Mouse (Mus musculus) liver, embryonic 14.5 days (tissue): Measurements from ENCODE around the gene Xdh. TPM values are rescaled to one million over a fixed set of nuclear protein-coding genes. Genes with fewer than 3 reads are reported as not detected.

ENCODE experiments used
- ATAC-seq: fragments of 200-750 bp; cut with Nextera tagmentation; 2 replicates; pipeline ENCODE4 v1.8.0; 2017; ENCODE audit warnings: moderate number of reproducible peaks, mild to moderate bottlenecking, moderate library complexity; ENCODE audit not compliant: insufficient read depth
- DNase-seq, 3 experiments: peaks; one replicate each; pipeline ENCODE4 v3.0.0-alpha.2; 2012 to 2013; ENCODE audit warnings: low read depth in 3 of 3, low spot score in 3 of 3
- H3K27ac ChIP-seq: fragments of 300-500 bp; sonication (generic); 2 replicates; pipeline ENCODE4 v1.5.1; 2014; ENCODE audit warnings: moderate library complexity, mild to moderate bottlenecking, control low read depth, inconsistent platforms
- H3K27me3 ChIP-seq: fragments of 300-500 bp; sonication (generic); 2 replicates; pipeline ENCODE4 v1.6.1; 2014; ENCODE audit warnings: mild to moderate bottlenecking, low read length, moderate library complexity; ENCODE audit not compliant: control insufficient read depth, insufficient read depth
- H3K36me3 ChIP-seq: fragments of 300-500 bp; sonication (generic); replicated peaks from 2 replicates; pipeline ENCODE4 v1.6.1; 2014; ENCODE audit warnings: low read depth; ENCODE audit not compliant: control insufficient read depth, insufficient read depth
- H3K4me1 ChIP-seq, 2 experiments: fragments of 200-500 bp in 1 of 2; fragments of 300-500 bp in 1 of 2; sonication (generic) in 1 of 2; replicated peaks; 2 replicates each; pipeline ENCODE4 v1.6.1; 2012 to 2014; ENCODE audit warnings: antibody characterized with exemption in 1 of 2, inconsistent platforms in 1 of 2, low read length in 1 of 2; ENCODE audit not compliant: control insufficient read depth in 2 of 2, insufficient read depth in 2 of 2
- H3K4me2 ChIP-seq: fragments of 300-500 bp; sonication (generic); 2 replicates; pipeline ENCODE4 v1.6.1; 2014; ENCODE audit warnings: low read depth, mild to moderate bottlenecking, control low read depth, moderate library complexity
- H3K4me3 ChIP-seq, 2 experiments: fragments of 200-500 bp in 1 of 2; fragments of 300-500 bp in 1 of 2; sonication (generic) in 1 of 2; 2 replicates each; pipeline ENCODE4 v1.5.1; 2012 to 2014; ENCODE audit warnings: low read depth in 2 of 2, low read length in 2 of 2, mild to moderate bottlenecking in 2 of 2, control low read depth in 1 of 2, inconsistent platforms in 1 of 2, moderate library complexity in 1 of 2; ENCODE audit not compliant: insufficient read depth in 1 of 2
- H3K9ac ChIP-seq: fragments of 300-500 bp; sonication (generic); replicated peaks from 2 replicates; pipeline ENCODE4 v1.6.1; 2014; ENCODE audit warnings: mild to moderate bottlenecking, control low read depth, moderate library complexity
- H3K9me3 ChIP-seq: fragments of 300-500 bp; sonication (generic); 2 replicates; pipeline ENCODE4 v1.6.1; 2016; ENCODE audit warnings: low read length, mixed read lengths; ENCODE audit not compliant: control insufficient read depth
- CTCF ChIP-seq: IDR thresholded peaks from 2 replicates; pipeline ENCODE4 v1.5.1; 2016; ENCODE audit warnings: antibody characterized with exemption, low read depth, control low read depth
- EP300 ChIP-seq: IDR thresholded peaks from 2 replicates; pipeline ENCODE4 v1.6.1; 2016; ENCODE audit warnings: antibody characterized with exemption, low read depth
- WGBS: fragments of 180-500 bp; shearing (Covaris S2); extraction: QIAGEN DNeasy Blood & Tissue Kit; methylation state at CpG from one replicate; pipeline ENCODE4 v1.1.7; 2014; ENCODE audit not compliant: insufficient replicate concordance; 5-methylcytosine and 5-hydroxymethylcytosine counted together
- polyA plus RNA-seq, 2 experiments: library from polyadenylated mRNA; depleted of rRNA in 1 of 2; stranded (reverse) in 1 of 2; unstranded in 1 of 2; fragments of >200 nt; fragmentation: Nextera tagmentation in 1 of 2; extraction: Ambion mirVana in 1 of 2; gene quantifications; 2 replicates each; pipeline versions ENCODE4 v1.2.1 to v1.2.3; 2012 to 2014

Xdh gene
- polyA plus RNA-seq, 2 experiments = 0.85 to 1.3 TPM

DNA sequence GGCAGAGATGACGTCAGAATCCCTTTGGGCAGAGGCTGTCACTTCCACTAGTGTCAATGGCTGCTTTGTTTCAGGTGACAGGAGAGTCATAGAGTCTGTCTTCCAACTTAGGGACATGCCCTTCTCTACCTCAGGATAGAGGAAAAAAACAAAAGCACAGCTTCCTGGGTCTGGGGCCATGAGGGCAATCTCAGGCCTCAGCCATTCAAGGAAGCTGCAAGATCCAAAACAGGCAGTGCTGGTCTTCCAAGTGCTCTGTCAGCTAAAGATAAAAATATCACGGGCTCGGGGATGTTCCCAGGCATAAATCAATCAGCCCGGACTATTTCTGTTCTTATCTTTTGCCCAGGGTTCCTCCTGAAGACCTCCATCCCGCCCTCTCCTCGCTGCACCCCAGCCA is 68.7 kb downstream of the Xdh start:
- Histone ChIP-seq H3K4me2 (no peak overlapping the region), H3K9ac (no peak overlapping the region), H3K9me3 (no peaks in the 10 kb centered on the region), H3K4me3 (no peak overlapping the region), H3K27ac (no peak overlapping the region), H3K27me3 (no peaks in the 10 kb centered on the region), H3K36me3 (no peaks in the 10 kb centered on the region), H3K4me1 (no peaks in the 10 kb centered on the region)
- DNase-seq = no peak
- ATAC-seq = 0 out of 2 replicates have a peak, but pooled peaks have one; percentile 6
- 11% methylated on average over 6 of the region's 6 CpGs for WGBS
- TF ChIP-seq EP300 (no peak), CTCF (no peak)

DNA sequence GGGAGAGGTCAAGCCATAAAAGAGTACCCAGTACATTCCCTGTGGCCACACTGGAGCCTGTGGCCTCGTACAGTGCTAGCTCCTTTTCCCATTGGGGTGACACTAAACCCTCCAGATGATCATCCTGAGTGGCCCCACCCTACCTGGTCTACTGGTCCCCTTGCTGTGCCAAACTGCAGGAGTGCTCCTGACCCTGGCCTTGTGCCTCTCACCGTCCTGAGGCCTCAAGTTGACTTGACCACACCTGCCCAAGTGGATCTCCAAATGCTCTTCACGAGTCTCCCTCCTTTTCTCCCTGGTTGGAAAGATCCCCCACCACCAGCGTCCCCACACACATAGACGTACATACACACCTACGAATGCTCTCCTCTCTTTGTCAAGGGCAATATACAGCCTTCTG is 69.7 kb downstream of the Xdh start:
- Histone ChIP-seq H3K4me1 (no peaks in the 10 kb centered on the region), H3K9ac (no peak overlapping the region), H3K4me3 (no peak overlapping the region), H3K27ac (no peak overlapping the region), H3K9me3 (no peaks in the 10 kb centered on the region), H3K27me3 (no peaks in the 10 kb centered on the region), H3K4me2 (no peak overlapping the region), H3K36me3 (no peaks in the 10 kb centered on the region)
- no peak for TF ChIP-seq CTCF
- no peak for ATAC-seq
- DNase-seq = no peak
- WGBS = 43% methylated on average over 6 of the region's 6 CpGs

DNA sequence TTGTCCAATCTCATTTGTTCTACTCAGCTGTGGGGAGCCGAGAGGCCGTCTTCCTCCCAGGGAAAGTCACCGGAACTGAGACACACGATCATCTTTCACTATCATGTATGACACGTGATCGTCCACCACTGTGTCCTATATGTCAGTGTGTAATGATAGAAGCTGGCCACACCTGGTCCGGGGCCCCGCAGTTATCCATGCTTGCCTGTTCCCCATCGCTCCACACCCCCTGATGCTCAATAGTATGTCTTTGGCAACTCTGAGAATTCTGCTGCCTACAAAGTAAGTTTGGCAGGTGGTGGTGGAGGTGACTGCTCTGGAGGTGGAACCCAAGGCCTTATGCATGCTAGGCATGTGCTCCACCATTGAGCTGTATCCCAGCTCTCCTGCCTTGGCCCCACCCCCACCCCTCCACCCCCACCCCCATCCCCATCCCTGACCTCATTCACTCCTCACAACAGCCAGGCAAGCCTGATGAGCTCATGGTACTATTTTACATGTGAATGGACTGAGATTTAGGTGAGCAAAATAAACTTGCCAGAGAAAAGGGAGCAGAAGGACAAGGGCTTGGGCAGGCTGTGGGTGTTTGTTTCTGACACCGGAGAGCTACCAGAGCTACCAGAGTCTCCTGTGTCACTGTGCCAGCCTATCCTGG is 70.6 kb downstream of the Xdh start:
- no peaks in the 10 kb centered on the region for H3K36me3 ChIP-seq
- no peak for ATAC-seq
- no peaks in the 10 kb centered on the region for H3K27me3 ChIP-seq
- no peak overlapping the region for H3K9ac ChIP-seq
- H3K9me3 ChIP-seq = no peaks in the 10 kb centered on the region
- no peak overlapping the region for H3K4me3 ChIP-seq
- DNase-seq = no peak
- no peak overlapping the region for H3K27ac ChIP-seq
- 73% methylated on average over 10 of the region's 10 CpGs for WGBS
- H3K4me2 ChIP-seq = no peak overlapping the region
- no peaks in the 10 kb centered on the region for H3K4me1 ChIP-seq
- TF ChIP-seq CTCF (no peak), EP300 (no peak)

DNA sequence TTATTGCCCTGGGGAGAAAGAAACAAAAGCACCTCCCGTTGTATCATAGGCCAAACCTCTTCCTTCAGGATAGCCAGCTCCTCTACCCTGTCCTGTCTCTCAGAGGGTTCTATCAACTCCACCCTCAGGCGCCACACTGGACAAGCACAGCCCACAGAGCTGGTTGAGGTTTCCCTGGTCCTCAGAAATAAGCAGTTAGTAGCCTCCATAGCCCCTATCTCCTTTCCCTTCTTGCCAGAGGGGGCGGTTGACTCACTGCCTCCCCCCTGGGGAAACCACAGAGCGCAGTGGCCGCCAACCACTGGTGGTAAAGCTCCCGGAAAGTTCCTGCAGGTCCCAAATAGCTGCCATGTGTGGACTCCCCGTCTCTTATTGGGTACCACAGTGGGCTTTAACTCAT is 74.3 kb downstream of the Xdh start:
- Histone ChIP-seq H3K9ac (no peak overlapping the region), H3K9me3 (no peaks in the 10 kb centered on the region), H3K36me3 (no peaks in the 10 kb centered on the region), H3K4me2 (no peak overlapping the region), H3K27me3 (no peaks in the 10 kb centered on the region), H3K4me3 (no peak overlapping the region), H3K27ac (no peak overlapping the region), H3K4me1 (no peaks in the 10 kb centered on the region)
- ATAC-seq (no peak), DNase-seq (no peak)
- no peak for TF ChIP-seq EP300
- no peak for TF ChIP-seq CTCF
- 36% methylated on average over 7 of the region's 7 CpGs for WGBS

DNA sequence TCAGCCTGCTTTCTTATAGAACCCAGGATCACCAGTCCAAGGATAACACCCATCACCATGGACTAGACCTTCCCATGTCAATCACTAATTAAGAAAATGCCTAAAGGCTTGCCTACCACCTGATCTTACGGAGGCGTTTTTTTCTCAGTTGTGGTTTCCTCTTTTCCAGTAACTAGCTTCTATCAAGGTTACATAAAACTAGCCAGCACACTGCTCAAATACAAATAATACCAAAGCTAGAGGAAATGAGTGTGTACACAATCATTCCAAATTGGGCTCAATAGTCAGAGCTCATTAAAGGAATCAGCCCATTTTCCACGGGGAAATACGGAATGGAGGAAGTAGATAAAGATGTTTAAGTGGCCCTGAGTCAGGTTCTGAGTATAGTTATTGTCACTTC is 74.7 kb downstream of the Xdh start:
- no peak overlapping the region for H3K27ac ChIP-seq
- H3K9ac ChIP-seq = no peak overlapping the region
- no peak for DNase-seq
- no peak overlapping the region for H3K4me2 ChIP-seq
- no peak overlapping the region for H3K4me3 ChIP-seq
- TF ChIP-seq CTCF (no peak), EP300 (no peak)
- H3K9me3 ChIP-seq = no peaks in the 10 kb centered on the region
- 38% methylated on average over 4 of the region's 4 CpGs for WGBS
- no peaks in the 10 kb centered on the region for H3K27me3 ChIP-seq
- H3K4me1 ChIP-seq = no peaks in the 10 kb centered on the region
- H3K36me3 ChIP-seq = no peaks in the 10 kb centered on the region
- ATAC-seq = no peak
